Mouse (Mus musculus) intestine, embryonic 16.5 days (tissue): ENCODE data around the gene Cyth2. TPM values are rescaled to one million over a fixed set of nuclear protein-coding genes. Genes with fewer than 3 reads are reported as not detected.

Experiments used
- ATAC-seq: fragments of 200-750 bp; cut with Nextera tagmentation; 2 replicates; pipeline ENCODE4 v1.8.0; 2017; ENCODE audit warnings: moderate TSS enrichment, moderate library complexity
- H3K27ac ChIP-seq: fragments of 300-500 bp; sonication (generic); 2 replicates; pipeline ENCODE4 v1.5.1; 2014; ENCODE audit warnings: mild to moderate bottlenecking, low read length
- H3K27me3 ChIP-seq: fragments of 300-500 bp; sonication (generic); replicated peaks from 2 replicates; pipeline ENCODE4 v1.6.1; 2014; ENCODE audit warnings: low read length, control low read depth, mixed read lengths; ENCODE audit not compliant: control insufficient read depth, insufficient read depth
- H3K36me3 ChIP-seq: fragments of 300-500 bp; sonication (generic); 2 replicates; pipeline ENCODE4 v1.6.1; 2014; ENCODE audit warnings: low read length, control low read depth; ENCODE audit not compliant: control insufficient read depth, insufficient read depth
- H3K4me1 ChIP-seq: fragments of 300-500 bp; sonication (generic); 2 replicates; pipeline ENCODE4 v1.6.1; 2014; ENCODE audit warnings: low read length, control low read depth, mixed read lengths; ENCODE audit not compliant: control insufficient read depth, insufficient read depth
- H3K4me2 ChIP-seq: fragments of 300-500 bp; sonication (generic); 2 replicates; pipeline ENCODE4 v1.6.1; 2014; ENCODE audit warnings: low read depth, low read length, control low read depth
- H3K4me3 ChIP-seq: fragments of 300-500 bp; sonication (generic); 2 replicates; pipeline ENCODE4 v1.5.1; 2014; ENCODE audit warnings: mild to moderate bottlenecking, low read length
- H3K9ac ChIP-seq: fragments of 300-500 bp; sonication (generic); 2 replicates; pipeline ENCODE4 v1.6.1; 2014; ENCODE audit warnings: low read depth, low read length
- H3K9me3 ChIP-seq: fragments of 300-500 bp; sonication (generic); 2 replicates; pipeline ENCODE4 v1.6.1; 2016; ENCODE audit warnings: low read length, control low read depth; ENCODE audit not compliant: control insufficient read depth
- WGBS: fragments of 180-500 bp; shearing (Covaris S2); extraction: QIAGEN DNeasy Blood & Tissue Kit; methylation state at CpG from one replicate; pipeline ENCODE4 v1.1.7; 2014; 5-methylcytosine and 5-hydroxymethylcytosine counted together
- polyA plus RNA-seq: library from polyadenylated mRNA; unstranded; fragments of >200 nt; fragmentation: Nextera tagmentation; extraction: Ambion mirVana; gene quantifications from 2 replicates; pipeline ENCODE4 v1.2.1, GENCODE M21; 2015

The Cyth2 gene
- polyA plus RNA-seq, 1 experiment from 2014 or later, result 77.1 TPM

DNA sequence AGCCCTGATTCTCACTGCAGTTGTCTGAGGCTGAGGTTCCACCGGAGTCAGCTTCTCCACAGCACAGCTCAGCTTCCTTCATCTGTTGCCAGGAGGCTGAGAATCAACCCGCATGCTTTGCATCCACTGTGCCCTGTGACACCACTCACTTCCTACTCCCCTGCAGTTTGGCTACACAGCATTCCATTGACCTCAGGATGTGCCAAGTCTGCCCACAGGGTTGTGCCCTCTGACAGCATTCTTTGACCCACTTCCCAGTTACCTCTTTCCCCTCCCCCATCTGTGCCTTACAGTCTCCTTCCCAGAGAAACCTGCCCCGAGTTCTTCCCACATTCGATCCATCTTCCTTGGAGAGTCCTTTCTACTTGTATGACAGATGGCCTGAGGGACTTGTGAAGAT is 32.1 kb downstream of the Cyth2 start:
- Histone ChIP-seq H3K27me3 (peaks cover 7% of the 10 kb centered on the region; the same call in 1 of the 2 replicates), H3K4me2 (no peak overlapping the region), H3K4me1 (peaks cover 32% of the 10 kb centered on the region), H3K4me3 (no peak overlapping the region), H3K36me3 (no peaks in the 10 kb centered on the region), H3K27ac (no peak overlapping the region), H3K9ac (no peak overlapping the region), H3K9me3 (no peaks in the 10 kb centered on the region)
- ATAC-seq, result no peak
- 70% methylated on average over 4 of the region's 4 CpGs for WGBS

DNA sequence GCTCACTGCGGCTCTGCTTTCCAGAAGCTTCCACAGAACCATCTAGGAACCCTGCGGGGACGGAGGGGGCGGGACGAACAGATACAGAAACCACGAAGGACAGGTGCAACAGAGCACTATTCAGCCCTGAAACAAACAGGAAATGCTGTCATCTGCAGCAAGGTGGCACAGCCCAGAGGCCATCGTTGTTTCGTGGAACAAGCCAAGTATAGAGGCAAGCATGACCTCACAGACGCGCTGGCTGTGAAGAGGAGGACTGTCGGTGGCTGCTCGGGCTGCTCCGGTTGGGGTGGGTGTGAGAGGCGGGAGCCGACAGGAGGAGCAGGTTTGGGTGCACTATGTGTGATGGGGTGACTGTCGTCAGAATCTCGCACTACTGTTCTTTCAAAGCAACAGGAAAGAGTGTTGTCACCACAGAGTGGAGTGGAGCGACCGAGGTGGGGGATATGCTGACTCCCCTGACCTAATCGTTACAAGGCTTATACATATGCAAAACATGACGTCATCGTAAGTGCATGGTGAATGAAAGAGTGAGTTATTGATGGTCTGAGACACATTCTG is 35.2 kb downstream of the Cyth2 start:
- peak overlapping the region; percentile 37 for H3K4me2 ChIP-seq
- no peak overlapping the region for H3K27ac ChIP-seq
- 24% methylated on average over 22 of the region's 22 CpGs for WGBS
- H3K4me3 ChIP-seq, result peak overlapping the region; percentile 18; the same call in 1 of the 2 replicates
- H3K27me3 ChIP-seq, result no peaks in the 10 kb centered on the region
- H3K4me1 ChIP-seq, result peaks cover 8% of the 10 kb centered on the region
- no peak for ATAC-seq
- no peak overlapping the region for H3K9ac ChIP-seq
- H3K36me3 ChIP-seq, result no peaks in the 10 kb centered on the region
- no peaks in the 10 kb centered on the region for H3K9me3 ChIP-seq

DNA sequence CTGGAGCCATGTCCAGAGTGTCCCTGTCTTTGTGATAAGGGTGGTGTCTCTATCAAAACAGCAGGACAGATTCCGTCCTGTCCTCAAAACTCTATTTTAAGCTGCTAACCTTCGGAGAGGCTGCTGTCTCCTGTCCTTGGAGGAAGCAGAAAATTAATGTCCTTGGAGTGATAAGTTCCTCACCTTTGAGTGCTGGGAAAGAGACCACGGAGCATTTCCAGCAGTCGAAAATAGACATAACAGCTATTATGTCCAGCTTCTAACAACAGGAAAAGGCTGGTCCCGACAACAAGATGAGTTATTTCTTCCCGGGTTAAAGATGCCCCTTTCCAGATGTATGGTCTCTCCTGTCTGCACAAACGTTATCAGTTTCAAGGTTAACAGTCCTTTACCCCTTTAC is 39.1 kb downstream of the Cyth2 start:
- Histone ChIP-seq H3K4me3 (no peak overlapping the region), H3K27ac (no peak overlapping the region), H3K9me3 (no peaks in the 10 kb centered on the region), H3K4me2 (no peak overlapping the region), H3K36me3 (no peaks in the 10 kb centered on the region), H3K27me3 (no peaks in the 10 kb centered on the region), H3K4me1 (peaks cover 4% of the 10 kb centered on the region; the same call in 1 of the 2 replicates), H3K9ac (no peak overlapping the region)
- no peak for ATAC-seq
- 73% methylated on average over 7 of the region's 7 CpGs for WGBS

DNA sequence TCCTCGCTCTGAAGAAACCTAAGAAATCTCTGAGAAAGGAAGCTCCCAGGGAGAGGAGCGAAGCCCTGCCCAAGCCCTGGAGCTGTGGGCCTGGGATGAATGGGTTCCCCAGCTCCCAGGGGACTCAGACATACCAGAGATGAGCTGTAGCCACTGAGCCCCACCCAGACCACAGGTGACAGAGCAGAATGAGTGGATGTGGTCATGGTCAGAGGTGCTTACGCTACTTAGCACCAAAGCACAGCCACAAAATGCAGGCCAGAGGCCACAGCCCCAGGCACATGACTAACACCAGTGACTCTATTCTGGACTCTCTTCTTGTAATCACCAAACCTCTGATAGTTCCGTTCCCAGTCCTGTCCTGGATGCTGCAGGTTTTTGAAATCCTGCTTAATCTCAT is 43.3 kb downstream of the Cyth2 start:
- WGBS, result 66% methylated on average over 4 of the region's 4 CpGs
- no peak for ATAC-seq
- no peaks in the 10 kb centered on the region for H3K27me3 ChIP-seq

DNA sequence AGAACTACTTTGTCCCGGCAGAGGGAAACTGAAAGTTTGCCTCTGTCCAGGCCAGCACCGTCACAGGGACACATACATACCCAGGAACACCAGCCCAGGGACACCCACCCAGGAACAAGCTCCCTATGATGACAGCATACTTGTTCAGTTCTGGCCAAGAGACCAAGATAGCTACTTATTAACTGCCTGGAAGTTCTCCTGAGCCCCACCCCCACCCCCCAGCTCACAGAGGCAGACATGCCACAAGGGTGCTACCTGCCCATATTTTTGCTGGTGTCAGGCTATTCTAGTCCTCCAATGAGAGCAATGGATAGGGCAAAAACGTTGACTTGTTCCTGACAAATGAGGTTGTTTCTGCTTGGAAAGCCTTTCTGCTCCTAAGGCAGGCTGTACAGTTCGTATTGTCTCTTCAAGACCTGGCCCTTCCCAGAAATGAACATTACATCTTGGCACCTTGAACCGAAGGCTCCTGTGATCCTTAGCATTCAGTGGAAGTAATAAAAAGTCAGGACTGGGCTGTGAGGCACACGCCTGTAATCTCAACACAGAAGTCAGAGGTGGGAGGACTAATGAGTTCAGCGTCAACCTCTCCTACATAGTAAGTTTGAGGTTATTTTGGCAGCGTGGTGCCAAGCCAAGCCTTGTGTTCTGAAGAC is 43.8 kb downstream of the Cyth2 start:
- ATAC-seq, result peak; percentile 80
- Histone ChIP-seq H3K4me1 (peaks cover 3% of the 10 kb centered on the region; the same call in 1 of the 2 replicates), H3K4me3 (no peak overlapping the region), H3K9ac (peak overlapping the region; percentile 24; the same call in 1 of the 2 replicates), H3K4me2 (peak overlapping the region; percentile 12; the same call in 1 of the 2 replicates), H3K36me3 (no peaks in the 10 kb centered on the region), H3K27ac (peak overlapping the region; percentile 78), H3K27me3 (no peaks in the 10 kb centered on the region), H3K9me3 (no peaks in the 10 kb centered on the region)
- WGBS, result 54% methylated on average over 8 of the region's 8 CpGs

More for the DNA sequence above, 43.3 kb downstream of the Cyth2 start:
- H3K36me3 ChIP-seq, result no peaks in the 10 kb centered on the region
- H3K4me2 ChIP-seq, result no peak overlapping the region
- H3K4me3 ChIP-seq, result no peak overlapping the region
- H3K9ac ChIP-seq, result no peak overlapping the region
- peak overlapping the region; percentile 78 for H3K27ac ChIP-seq
- H3K4me1 ChIP-seq, result peaks cover 3% of the 10 kb centered on the region; the same call in 1 of the 2 replicates
- H3K9me3 ChIP-seq, result no peaks in the 10 kb centered on the region

DNA sequence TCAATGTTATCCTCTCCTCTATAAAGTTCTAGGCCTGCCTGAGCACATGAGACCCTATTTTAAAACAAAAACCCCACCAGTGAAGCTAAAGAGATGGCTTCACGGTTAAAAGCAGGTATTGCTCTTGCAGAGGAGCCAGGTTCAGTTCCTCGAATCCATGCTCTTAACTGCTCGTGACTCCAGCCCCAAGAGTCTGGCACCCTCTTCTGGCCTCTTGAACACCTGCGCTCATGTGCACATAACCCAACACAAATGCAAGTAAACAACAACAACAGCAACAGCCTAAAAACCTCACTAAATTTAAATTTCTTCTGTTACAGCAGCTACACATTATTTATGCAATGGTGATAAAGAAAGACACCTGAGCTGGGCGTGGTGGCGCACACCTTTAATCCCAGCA is 46.9 kb downstream of the Cyth2 start:
- WGBS, result 93% methylated on average over 6 of the region's 6 CpGs
- ATAC-seq, result no peak
- no peaks in the 10 kb centered on the region for H3K36me3 ChIP-seq
- no peak overlapping the region for H3K4me3 ChIP-seq
- H3K9me3 ChIP-seq, result no peaks in the 10 kb centered on the region
- H3K4me1 ChIP-seq, result peaks cover 3% of the 10 kb centered on the region; the same call in 1 of the 2 replicates
- no peak overlapping the region for H3K4me2 ChIP-seq
- no peak overlapping the region for H3K9ac ChIP-seq
- no peaks in the 10 kb centered on the region for H3K27me3 ChIP-seq
- H3K27ac ChIP-seq, result no peak overlapping the region

DNA sequence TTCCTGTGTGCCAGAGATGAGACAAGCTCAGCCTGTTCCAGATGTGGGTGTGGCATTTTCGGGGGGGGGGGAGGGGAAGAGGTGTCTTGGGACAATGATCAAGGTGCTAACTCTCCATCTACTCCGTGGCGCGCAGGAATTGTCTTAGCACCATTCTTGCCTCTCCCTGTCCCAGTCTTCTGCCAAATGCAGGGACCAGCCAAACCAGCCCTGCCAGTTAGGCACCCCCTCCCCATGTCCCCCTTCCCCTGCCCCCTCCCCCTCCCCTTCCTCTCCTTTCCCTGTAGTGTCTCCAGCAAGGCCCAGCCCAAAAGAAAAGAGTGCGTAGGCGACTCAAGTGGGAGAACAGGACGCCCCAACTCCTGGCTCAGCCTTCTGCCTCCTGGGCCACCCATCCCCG is 47.6 kb downstream of the Cyth2 start:
- H3K4me1 ChIP-seq, result peaks cover 3% of the 10 kb centered on the region; the same call in 1 of the 2 replicates
- H3K27me3 ChIP-seq, result no peaks in the 10 kb centered on the region
- 47% methylated on average over 8 of the region's 8 CpGs for WGBS
- ATAC-seq, result no peak
- H3K4me2 ChIP-seq, result no peak overlapping the region
- H3K4me3 ChIP-seq, result no peak overlapping the region
- H3K27ac ChIP-seq, result no peak overlapping the region
- H3K36me3 ChIP-seq, result no peaks in the 10 kb centered on the region
- no peaks in the 10 kb centered on the region for H3K9me3 ChIP-seq
- H3K9ac ChIP-seq, result no peak overlapping the region

DNA sequence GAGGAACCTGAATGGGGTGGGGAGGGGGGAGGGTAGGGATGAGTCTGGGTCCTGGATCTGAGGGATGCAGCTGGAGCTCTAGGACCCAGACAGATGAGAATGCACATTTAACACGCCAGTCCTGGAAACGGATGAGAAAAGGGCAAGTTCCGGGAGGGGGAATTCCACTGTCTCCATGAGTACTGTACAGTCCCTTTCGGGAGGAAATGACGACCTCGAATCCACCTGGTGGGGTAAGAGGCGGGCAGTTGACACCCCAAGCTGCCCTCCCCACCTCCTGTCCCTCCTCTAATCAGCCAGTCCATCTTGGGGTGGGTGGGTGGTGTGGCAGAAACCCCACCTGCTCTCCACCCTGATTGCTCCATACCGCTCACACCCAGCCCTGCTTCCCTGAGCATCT is 48.4 kb downstream of the Cyth2 start:
- no peak overlapping the region for H3K27ac ChIP-seq

DNA sequence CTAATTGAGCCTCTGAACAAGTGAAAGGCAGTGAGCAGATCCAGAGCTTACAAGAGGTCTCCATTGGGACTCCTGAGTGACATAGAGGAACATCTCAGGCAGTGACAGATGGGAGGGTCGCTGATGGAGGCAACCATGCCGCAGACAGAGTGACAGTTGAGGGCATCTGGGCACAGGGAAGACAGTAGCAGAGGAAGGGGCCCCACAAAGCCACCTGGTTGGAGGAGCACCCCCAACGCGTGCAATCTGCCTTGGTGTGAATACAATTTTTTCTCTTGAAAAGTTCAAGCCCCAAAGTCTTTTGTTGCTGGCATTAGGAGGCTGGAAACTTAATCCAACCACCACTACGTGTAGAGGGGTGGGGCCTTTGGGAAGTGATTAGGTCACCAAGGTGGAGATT is 54.2 kb downstream of the Cyth2 start:
- H3K9me3 ChIP-seq, result no peaks in the 10 kb centered on the region
- peaks cover 19% of the 10 kb centered on the region for H3K27me3 ChIP-seq
- WGBS, result 67% methylated on average over 5 of the region's 5 CpGs
- H3K27ac ChIP-seq, result no peak overlapping the region
- ATAC-seq, result no peak
- no peaks in the 10 kb centered on the region for H3K36me3 ChIP-seq
- H3K4me2 ChIP-seq, result no peak overlapping the region
- peaks cover 11% of the 10 kb centered on the region for H3K4me1 ChIP-seq
- H3K4me3 ChIP-seq, result no peak overlapping the region
- no peak overlapping the region for H3K9ac ChIP-seq

More for the DNA sequence above, 48.4 kb downstream of the Cyth2 start:
- 49% methylated on average over 8 of the region's 8 CpGs for WGBS
- Histone ChIP-seq H3K4me2 (no peak overlapping the region), H3K9ac (no peak overlapping the region), H3K9me3 (no peaks in the 10 kb centered on the region), H3K27me3 (no peaks in the 10 kb centered on the region), H3K4me3 (no peak overlapping the region), H3K4me1 (peaks cover 3% of the 10 kb centered on the region; the same call in 1 of the 2 replicates), H3K36me3 (no peaks in the 10 kb centered on the region)
- ATAC-seq, result no peak
